Mouse (Mus musculus) limb, embryonic 14.5 days (tissue): ENCODE data around the gene Slc38a8. TPM values are rescaled to one million over a fixed set of nuclear protein-coding genes. Genes with fewer than 3 reads are reported as not detected.
A peak's percentile ranks its signal among the peaks of the same experiment; 100 is the strongest.

Experiments used
- ATAC-seq: fragments of 200-750 bp; cut with Nextera tagmentation; 2 replicates; pipeline ENCODE4 v1.8.0; 2017; ENCODE audit warnings: low read depth, moderate number of reproducible peaks, moderate TSS enrichment; ENCODE audit not compliant: low FRiP score
- DNase-seq: peaks from one replicate; pipeline ENCODE4 v3.0.0-alpha.2; 2015; ENCODE audit warnings: low spot score
- H3K27ac ChIP-seq: fragments of 300-500 bp; sonication (generic); replicated peaks from 2 replicates; pipeline ENCODE4 v1.5.1; 2014; ENCODE audit warnings: low read depth, mild to moderate bottlenecking, low read length, moderate library complexity, mixed read lengths
- H3K27me3 ChIP-seq: fragments of 300-500 bp; sonication (generic); 2 replicates; pipeline ENCODE4 v1.6.1; 2014; ENCODE audit warnings: low read length, mixed read lengths; ENCODE audit not compliant: control insufficient read depth, insufficient read depth
- H3K36me3 ChIP-seq: fragments of 300-500 bp; sonication (generic); 2 replicates; pipeline ENCODE4 v1.6.1; 2014; ENCODE audit warnings: mild to moderate bottlenecking, low read length, moderate library complexity, mixed read lengths; ENCODE audit not compliant: control insufficient read depth, insufficient read depth
- H3K4me1 ChIP-seq: fragments of 300-500 bp; sonication (generic); 2 replicates; pipeline ENCODE4 v1.6.1; 2014; ENCODE audit warnings: antibody characterized with exemption, low read length, mixed read lengths; ENCODE audit not compliant: control insufficient read depth, insufficient read depth
- H3K4me2 ChIP-seq: fragments of 300-500 bp; sonication (generic); replicated peaks from 2 replicates; pipeline ENCODE4 v1.6.1; 2014; ENCODE audit warnings: low read depth, mild to moderate bottlenecking, low read length, moderate library complexity; ENCODE audit not compliant: severe bottlenecking
- H3K4me3 ChIP-seq: fragments of 300-500 bp; sonication (generic); replicated peaks from 2 replicates; pipeline ENCODE4 v1.5.1; 2014; ENCODE audit warnings: low read length
- H3K9ac ChIP-seq: fragments of 300-500 bp; sonication (generic); 2 replicates; pipeline ENCODE4 v1.6.1; 2014; ENCODE audit warnings: mild to moderate bottlenecking, low read depth, low read length, moderate library complexity; ENCODE audit not compliant: severe bottlenecking
- H3K9me3 ChIP-seq: fragments of 300-500 bp; sonication (generic); 2 replicates; pipeline ENCODE4 v1.6.1; 2016; ENCODE audit warnings: low read length; ENCODE audit not compliant: control insufficient read depth
- POLR2A ChIP-seq: fragments of 200-500 bp; IDR thresholded peaks from 2 replicates; pipeline ENCODE4 v1.8.0; 2012; ENCODE audit warnings: inconsistent platforms, mild to moderate bottlenecking, moderate library complexity, borderline replicate concordance; ENCODE audit not compliant: insufficient read depth, insufficient read length; ENCODE audit errors: extremely low read depth
- WGBS: fragments of 180-500 bp; shearing (Covaris S2); extraction: QIAGEN DNeasy Blood & Tissue Kit; methylation state at CpG from one replicate; pipeline ENCODE4 v1.1.7; 2014; 5-methylcytosine and 5-hydroxymethylcytosine counted together
- polyA plus RNA-seq, 2 experiments: library from polyadenylated mRNA; depleted of rRNA in 1 of 2; stranded (reverse) in 1 of 2; unstranded in 1 of 2; fragments of >200 nt; fragmentation: Nextera tagmentation in 1 of 2; extraction: Ambion mirVana in 1 of 2; gene quantifications; 2 replicates each; pipeline versions ENCODE4 v1.2.1 to v1.2.3; 2012 to 2014

The Slc38a8 gene
- polyA plus RNA-seq, 2 experiments, result 0.29 TPM; not detected in 1

DNA sequence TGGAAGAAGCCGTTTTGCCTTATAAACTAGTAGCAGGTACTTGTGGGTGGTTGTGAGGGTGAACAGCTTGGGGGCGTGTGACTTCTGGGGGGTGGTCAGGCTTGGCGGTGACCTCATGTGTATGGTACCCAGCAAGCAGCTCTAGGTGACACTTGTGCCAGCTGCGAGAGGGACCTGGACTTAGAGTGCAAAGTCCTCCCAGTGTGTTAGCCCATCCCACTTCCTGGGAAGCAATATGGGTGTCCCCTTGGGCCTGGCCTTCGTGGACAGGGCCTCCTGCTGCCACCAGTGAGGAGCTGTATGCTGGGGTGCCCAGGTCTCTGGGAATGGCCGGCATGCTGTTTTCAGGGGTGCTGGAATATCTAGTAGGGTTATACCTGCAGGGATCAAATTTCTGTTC is 62.6 kb downstream of the Slc38a8 start:
- no peak overlapping the region for H3K4me3 ChIP-seq
- 84% methylated on average over 6 of the region's 6 CpGs for whole genome bisulfite sequencing
- no peaks in the 10 kb centered on the region for H3K27me3 ChIP-seq
- no peaks in the 10 kb centered on the region for H3K9me3 ChIP-seq
- TF ChIP-seq POLR2A, result no peak
- no peak for DNase-seq
- H3K4me2 ChIP-seq, result no peak overlapping the region
- no peaks in the 10 kb centered on the region for H3K36me3 ChIP-seq
- no peak for ATAC-seq
- no peak overlapping the region for H3K27ac ChIP-seq
- H3K4me1 ChIP-seq, result peaks cover 7% of the 10 kb centered on the region; the same call in 1 of the 2 replicates
- H3K9ac ChIP-seq, result no peak overlapping the region

- no peak overlapping the region for H3K4me3 ChIP-seq
- no peaks in the 10 kb centered on the region for H3K9me3 ChIP-seq
- no peak for TF ChIP-seq POLR2A
- no peak overlapping the region for H3K4me2 ChIP-seq
- DNase-seq, result no peak
- peaks cover 7% of the 10 kb centered on the region; the same call in 1 of the 2 replicates for H3K4me1 ChIP-seq
- H3K27me3 ChIP-seq, result no peaks in the 10 kb centered on the region
- no peak overlapping the region for H3K27ac ChIP-seq
- no peak overlapping the region for H3K9ac ChIP-seq
- WGBS, result 58% methylated on average over 11 of the region's 11 CpGs
- H3K36me3 ChIP-seq, result no peaks in the 10 kb centered on the region
- no peak for ATAC-seq
Measured at GRCm38 (mm10) chr8:119437506-119437905, 64.0 kb downstream of the Slc38a8 start.

GRCm38 (mm10) chr8:119436933-119437332 is 64.6 kb downstream of the Slc38a8 start:
- Histone ChIP-seq H3K9me3 (no peaks in the 10 kb centered on the region), H3K9ac (no peak overlapping the region), H3K36me3 (no peaks in the 10 kb centered on the region), H3K4me3 (no peak overlapping the region), H3K4me2 (0 out of 2 replicates have a peak overlapping the region, but pooled peaks have one; percentile 15), H3K4me1 (peaks cover 7% of the 10 kb centered on the region; the same call in 1 of the 2 replicates), H3K27me3 (no peaks in the 10 kb centered on the region), H3K27ac (no peak overlapping the region)
- DNase-seq (no peak), ATAC-seq (no peak)
- TF ChIP-seq POLR2A, result no peak
- 9% methylated on average over 9 of the region's 9 CpGs for WGBS

DNA sequence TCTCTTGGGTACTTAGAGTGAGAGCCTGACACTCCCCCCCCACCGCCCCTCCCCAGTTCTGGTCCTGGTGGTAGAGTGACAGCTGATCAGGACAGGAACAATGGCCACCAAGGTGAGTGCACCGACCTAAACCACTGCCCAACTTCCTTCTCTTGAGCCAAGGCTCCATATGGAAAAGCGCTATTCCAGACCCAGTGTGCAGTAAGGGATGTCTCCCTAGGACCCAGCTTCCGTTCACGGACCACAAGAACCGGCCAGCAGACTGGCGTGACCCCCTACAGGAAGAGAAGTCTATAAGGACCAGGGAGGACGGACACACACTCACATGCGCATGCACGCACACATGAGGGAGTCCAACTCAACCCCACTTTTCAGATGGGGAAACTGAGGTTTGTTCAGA is 65.2 kb downstream of the Slc38a8 start:
- H3K27me3 ChIP-seq, result no peaks in the 10 kb centered on the region
- no peak overlapping the region for H3K27ac ChIP-seq
- no peak overlapping the region for H3K9ac ChIP-seq
- 89% methylated on average over 10 of the region's 10 CpGs for WGBS
- H3K4me1 ChIP-seq, result peaks cover 7% of the 10 kb centered on the region; the same call in 1 of the 2 replicates
- no peak for TF ChIP-seq POLR2A
- H3K4me3 ChIP-seq, result no peak overlapping the region
- no peak for DNase-seq
- no peaks in the 10 kb centered on the region for H3K9me3 ChIP-seq
- H3K36me3 ChIP-seq, result no peaks in the 10 kb centered on the region
- ATAC-seq, result no peak
- H3K4me2 ChIP-seq, result no peak overlapping the region

GRCm38 (mm10) chr8:119435527-119435926 is 66.0 kb downstream of the Slc38a8 start:
- H3K36me3 ChIP-seq, result no peaks in the 10 kb centered on the region
- ATAC-seq (no peak), DNase-seq (no peak)
- no peaks in the 10 kb centered on the region for H3K27me3 ChIP-seq
- H3K27ac ChIP-seq, result no peak overlapping the region
- no peak overlapping the region for H3K4me3 ChIP-seq
- H3K4me1 ChIP-seq, result peaks cover 3% of the 10 kb centered on the region; the same call in 1 of the 2 replicates
- no peak overlapping the region for H3K4me2 ChIP-seq
- no peaks in the 10 kb centered on the region for H3K9me3 ChIP-seq
- TF ChIP-seq POLR2A, result no peak
- 81% methylated on average over 7 of the region's 7 CpGs for WGBS
- H3K9ac ChIP-seq, result no peak overlapping the region

- no peak for ATAC-seq
- no peak overlapping the region for H3K4me2 ChIP-seq
- no peak overlapping the region for H3K27ac ChIP-seq
- no peaks in the 10 kb centered on the region for H3K9me3 ChIP-seq
- TF ChIP-seq POLR2A, result no peak
- no peaks in the 10 kb centered on the region for H3K27me3 ChIP-seq
- no peak overlapping the region for H3K4me3 ChIP-seq
- no peaks in the 10 kb centered on the region for H3K4me1 ChIP-seq
- DNase-seq, result no peak
- H3K36me3 ChIP-seq, result no peaks in the 10 kb centered on the region
- H3K9ac ChIP-seq, result no peak overlapping the region
- 85% methylated on average over 6 of the region's 6 CpGs for WGBS
Measured at GRCm38 (mm10) chr8:119434569-119434968, 66.9 kb downstream of the Slc38a8 start.
